Mouse (Mus musculus): ENCODE results near the gene 4930524N10Rik. TPM values are rescaled to one million over a fixed set of nuclear protein-coding genes. Genes with fewer than 3 reads are reported as not detected.

Gene 4930524N10Rik
- not detected in 2 replicates for polyA plus RNA-seq (2012)

GRCm38 (mm10) chrX:154343292-154343691 is at the start of gene 4930524N10Rik:
Gene 4930524N10Rik (minus strand): TSS chrX:154343392.

Other genes starting within 250 kb of the 4930524N10Rik start
- gene Gm15140, start 222.7 kb downstream of the 4930524N10Rik start, polyA plus RNA-seq (2012): not detected in 2 replicates
- not detected in 2 replicates for gene Samt4, start 138.6 kb upstream of the 4930524N10Rik start, polyA plus RNA-seq (2012)
- gene Samt2, start 236.0 kb upstream of the 4930524N10Rik start, polyA plus RNA-seq (2012): not detected in 2 replicates